Mouse (Mus musculus) adrenal gland, postnatal 14 days (tissue): ENCODE measurements around the gene Scml4. TPM values are rescaled to one million over a fixed set of nuclear protein-coding genes. Genes with fewer than 3 reads are reported as not detected.

ENCODE experiments used
- DNase-seq: peaks from one replicate; pipeline ENCODE4 v3.0.0; 2021; ENCODE audit warnings: mixed read lengths
- total RNA-seq: library from RNA; stranded (reverse); gene quantifications from 2 replicates; pipeline ENCODE4 v1.2.3, GENCODE M21; 2021

The Scml4 gene
- total RNA-seq, 1 experiment from 2014 or later = 4.0 TPM

DNA sequence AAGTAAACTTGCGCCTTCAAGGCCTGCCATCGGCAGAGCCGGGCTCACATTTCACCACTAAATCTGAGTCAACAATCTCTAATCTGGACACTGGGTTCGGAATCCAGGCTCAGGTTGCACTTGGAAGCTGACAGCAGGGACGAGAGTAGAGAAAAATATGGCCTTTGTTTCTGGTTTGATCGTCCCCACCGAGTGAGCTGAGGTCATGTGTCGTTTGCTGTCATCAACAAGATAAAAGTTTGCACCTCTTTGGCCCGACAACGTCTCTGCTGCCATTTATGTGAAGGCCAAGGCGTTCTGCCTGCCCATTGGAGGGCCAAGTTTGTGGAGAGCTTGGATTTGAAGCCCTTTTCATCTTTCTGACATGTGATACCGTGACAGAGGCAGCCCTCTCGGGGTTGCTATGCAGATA is 135.3 kb downstream of the Scml4 start:
- peak; percentile 41 for DNase-seq

DNA sequence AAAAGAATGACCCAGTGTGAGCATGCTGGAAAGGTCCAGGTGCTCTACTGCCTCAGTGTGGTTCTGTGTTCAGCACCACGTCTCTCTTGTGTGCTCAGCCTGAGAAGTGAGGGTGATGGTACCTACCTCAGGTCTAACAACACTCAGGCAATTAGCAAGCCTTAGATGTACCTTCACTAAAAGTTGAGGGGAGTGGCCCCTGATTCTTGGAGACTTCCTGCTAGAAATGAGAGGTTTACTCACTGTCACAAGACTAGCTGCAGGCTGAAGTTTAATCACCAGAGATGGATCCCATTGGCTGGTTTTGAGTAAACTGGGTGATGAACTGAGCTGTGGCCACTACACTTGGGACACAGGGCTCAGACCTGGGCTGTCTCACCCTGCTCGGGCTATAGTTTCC is 137.1 kb downstream of the Scml4 start:
- no peak for DNase-seq

DNA sequence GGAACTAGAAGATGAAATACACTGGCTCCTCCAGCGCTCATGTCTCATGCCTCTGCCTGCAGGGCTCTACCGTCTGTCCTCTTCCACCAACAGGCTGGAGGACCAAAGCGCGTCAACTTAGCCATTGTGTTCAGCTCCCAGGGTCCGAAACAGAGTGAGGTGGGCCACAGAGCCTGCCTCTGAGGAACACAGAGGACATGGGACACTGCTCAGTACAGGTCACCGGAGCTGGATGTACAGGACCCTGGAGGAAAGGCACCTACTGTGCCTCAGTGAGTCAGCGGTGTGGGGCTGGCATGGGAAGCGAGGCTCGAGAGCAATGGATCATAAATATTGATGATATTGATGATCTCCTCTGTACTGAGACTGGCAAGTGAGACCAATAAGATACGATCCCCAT is 139.2 kb downstream of the Scml4 start:
- no peak for DNase-seq

DNA sequence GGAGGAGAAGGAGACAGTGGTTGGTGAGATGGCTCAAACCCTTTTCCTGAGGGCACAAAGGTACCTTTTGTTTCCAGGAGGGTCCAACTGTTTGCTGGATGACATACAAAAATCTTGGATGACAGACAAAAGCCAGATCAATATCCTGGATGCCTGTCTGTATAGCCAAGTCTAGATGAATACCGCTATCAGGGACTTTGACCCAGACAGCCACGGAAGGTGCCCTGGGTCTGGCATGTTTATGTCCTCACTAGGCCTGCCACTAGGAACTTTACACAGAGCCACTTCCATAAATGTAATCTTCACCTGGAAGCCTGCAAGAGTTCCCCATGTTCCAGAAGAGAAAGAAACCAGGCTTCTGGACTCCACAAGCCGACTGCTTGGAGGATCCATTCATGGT is 141.3 kb downstream of the Scml4 start:
- DNase-seq = no peak

DNA sequence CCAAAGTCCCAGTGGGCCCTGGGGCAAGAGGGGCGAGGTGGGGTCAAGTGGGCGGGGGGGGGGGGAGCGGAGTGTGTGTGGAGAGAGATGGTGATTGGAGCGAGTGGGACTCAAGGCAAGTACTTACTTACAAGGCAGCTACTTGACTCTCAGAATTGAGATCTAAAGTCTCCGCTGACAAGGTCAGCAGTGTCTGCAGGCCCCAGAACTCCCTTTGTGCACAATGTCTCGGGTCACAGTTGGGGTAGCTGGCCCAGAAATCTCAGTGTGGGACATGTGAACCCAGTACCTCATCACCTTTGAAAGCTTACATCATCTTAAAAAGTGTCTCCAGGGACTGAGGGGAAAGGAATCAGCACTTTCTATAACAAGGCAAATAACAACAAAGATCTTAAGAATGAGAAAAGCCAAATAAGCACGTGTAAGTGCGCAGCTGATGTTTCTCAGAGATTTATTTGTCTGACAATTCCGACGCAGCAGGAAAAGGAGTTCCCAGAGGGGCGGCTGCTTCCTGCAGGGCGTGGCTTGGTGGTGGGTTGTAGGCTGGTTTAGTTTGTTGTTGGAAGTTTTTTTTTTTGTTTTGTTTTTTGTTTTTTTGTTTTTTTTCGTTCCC is 142.0 kb downstream of the Scml4 start:
- peak; percentile 70 for DNase-seq

DNA sequence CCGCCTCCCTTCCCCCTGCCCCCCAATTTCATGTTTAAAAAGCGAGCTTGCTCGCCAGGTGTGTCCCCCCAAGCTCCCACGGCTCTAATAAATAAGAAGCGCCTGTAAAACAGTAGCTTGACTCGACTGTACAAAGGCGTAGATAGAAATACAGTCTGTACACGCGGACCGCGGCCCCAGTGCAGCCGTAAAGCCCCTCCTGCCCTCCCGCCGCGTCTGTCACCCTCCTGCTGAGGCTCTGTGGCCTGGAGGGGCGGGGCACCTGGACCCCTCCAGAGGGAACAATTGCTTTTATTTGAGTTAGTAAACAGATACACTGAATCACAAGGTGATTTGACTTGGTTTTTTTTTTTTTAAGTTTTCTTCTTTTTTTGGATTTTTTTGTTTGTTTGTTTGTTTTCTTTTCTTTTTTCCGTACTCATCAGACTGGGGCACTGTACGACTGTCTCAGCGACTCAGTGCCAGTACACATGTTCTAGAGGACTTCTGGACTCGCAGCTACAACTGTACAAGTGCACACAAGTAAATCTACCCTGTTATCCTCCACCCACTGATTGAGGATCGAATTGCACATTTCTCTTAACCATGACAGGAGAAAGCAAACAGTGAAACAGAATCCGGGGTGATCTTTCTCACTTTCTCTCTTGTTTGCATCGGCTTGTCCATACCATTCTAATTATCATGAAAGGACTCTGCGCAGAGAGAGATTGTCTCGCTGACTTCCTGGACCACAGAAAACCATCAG is 142.7 kb downstream of the Scml4 start:
- no peak for DNase-seq

DNA sequence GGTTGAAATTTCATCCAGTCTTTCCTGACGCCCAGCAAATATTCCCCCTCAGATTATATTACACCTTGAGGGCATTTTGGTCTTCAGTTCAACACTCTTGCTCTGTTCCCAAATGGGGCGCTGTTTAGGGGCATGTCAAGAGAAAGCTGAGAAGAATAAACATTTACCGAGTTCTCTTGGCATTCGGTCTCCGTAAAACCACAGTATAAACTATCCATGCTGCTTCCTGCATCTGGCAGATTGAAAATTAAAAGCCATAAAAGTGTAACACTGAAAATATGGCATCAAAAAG is 143.2 kb downstream of the Scml4 start:
- no peak for DNase-seq

DNA sequence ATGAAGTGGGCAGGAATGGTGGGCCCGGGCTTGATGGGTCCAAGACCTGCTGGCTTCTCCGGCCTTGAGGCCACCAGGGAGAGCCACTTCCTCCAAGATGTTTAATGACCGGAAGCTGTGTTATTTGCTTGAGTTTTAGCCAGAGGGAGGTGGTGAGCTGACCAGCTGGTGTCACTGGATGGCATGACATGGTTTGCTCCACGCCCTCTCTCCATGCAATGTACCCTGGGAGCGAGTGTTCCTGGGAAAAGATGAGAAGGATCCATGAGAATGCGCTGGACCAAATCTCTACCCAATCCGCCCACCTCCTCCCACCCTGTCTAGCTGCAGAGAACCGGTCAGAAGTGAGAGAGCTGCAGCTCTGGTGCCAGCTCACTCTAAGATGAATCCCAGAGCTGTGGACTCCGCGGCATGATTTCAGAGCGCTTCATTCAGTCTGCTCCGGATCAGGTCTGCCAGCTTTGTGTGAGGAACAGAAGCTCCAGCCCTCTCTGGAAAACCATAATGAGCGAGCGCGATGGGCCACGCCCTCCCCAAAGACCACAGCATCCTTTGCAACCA is 144.1 kb downstream of the Scml4 start:
- DNase-seq = no peak

DNA sequence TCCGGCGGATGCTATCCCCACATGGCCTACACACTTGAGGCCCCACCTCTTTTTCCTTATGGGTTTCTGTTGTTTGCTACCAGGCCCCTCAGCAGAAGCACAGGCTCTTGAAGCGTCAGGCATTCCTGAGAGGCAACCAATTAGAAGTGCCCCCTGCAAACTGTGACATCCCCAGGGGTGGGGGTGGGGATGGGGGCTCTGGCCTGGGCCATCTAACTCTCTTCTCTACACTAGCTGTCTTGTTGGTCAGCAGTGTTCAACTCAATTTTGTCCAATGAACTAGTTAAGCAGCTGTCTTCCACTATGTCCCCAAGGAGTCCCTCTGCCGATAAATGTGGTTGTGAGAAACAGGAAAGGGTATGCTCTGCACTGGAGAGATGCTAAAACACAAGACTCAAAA is 144.9 kb downstream of the Scml4 start:
- DNase-seq = no peak

DNA sequence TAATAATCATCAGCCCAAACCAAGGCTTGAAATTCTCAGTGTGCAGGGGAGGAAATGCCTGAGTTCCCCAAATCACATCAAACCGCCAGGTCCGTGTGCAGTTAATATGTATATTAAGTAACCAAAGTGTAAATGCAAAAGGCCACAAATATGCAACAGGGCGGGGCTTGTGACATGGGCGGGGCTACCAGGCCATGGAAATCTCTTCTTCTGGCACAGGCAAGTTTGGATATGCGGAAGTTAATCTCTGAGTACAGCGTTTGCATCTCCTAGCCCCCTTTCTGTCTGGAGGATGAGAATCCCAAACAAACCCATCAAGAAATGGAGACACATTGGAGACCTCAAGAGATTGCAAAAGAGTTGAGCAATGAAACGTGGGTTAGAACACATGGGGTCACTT is 145.5 kb downstream of the Scml4 start:
- no peak for DNase-seq

DNA sequence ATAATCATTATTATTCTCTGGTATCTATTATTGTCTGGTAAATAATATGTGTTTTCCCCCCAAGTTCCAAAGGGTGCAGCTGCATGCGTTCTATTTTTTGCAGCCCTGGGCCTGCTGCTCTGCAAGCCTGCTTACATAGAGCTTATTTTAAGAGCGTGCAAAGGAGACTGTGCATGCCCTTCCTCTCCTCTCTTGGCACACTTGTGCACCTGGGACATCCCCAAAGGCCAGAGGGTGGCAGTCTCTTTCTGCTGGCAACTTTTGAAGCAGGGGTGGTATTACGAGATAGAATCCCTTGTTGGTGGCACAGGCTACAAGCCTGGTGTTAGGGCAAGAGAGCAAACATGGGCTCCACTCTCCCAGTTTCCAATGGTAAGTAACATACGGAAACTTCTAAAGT is 146.4 kb downstream of the Scml4 start:
- peak; percentile 25 for DNase-seq

DNA sequence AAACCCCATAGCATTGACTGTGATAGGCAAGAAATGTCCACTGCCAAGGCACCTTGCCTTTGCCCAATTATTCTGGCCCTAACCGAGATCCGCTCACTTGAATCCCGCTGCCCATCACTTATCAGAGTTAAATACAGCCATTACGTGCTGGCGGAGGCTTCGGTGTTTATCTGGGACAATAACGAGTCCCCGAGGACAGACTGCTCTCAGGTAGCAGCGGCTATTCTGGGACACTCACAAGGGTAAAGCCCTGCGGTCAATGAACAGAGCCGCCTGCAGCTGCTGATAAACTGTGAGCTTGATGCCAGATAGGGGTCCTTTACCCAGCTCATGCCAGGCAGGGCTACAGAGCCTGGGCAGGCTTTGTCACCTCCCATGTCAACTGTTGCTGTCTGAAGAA is 147.9 kb downstream of the Scml4 start:
- no peak for DNase-seq

Other genes with a start within 250 kb of the Scml4 start
- gene Sec63, start 98.9 kb upstream of the Scml4 start, total RNA-seq = 56.2 and 70.6 TPM in 2 replicates